ENCODE assay signal across 19 mouse cellular contexts in the genomic region with DNA sequence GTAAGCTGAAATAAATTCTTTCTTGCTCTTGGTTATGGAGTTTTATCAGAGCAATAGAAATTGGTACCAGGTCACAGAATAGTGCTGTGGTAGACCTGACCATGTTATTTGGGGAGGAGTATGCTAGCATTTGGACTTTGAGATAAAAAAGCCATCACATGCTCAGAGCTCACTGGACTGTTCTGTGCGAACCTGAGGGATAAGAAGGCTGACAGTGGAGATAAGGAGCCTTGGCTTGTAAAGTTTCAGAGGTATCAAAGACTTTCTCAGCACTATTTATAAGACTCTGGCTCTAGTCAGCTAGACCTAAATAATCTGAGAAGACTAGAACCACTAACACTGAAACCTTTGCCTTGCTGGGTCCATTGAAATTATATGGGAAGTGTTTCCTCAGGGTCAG. TPM values are rescaled to one million over a fixed set of nuclear protein-coding genes. Genes with fewer than 3 reads are reported as not detected.
DNase-seq lines count a peak whose midpoint lies in the region; ATAC-seq and TF ChIP-seq lines count a peak whose summit lies in the region.
"Had no signal": no experiment of that assay in that cellular context is flagged by ENCODE, and none has a peak within 500 bp of the region (broad histone marks: within the 10 kb centered on the region; RNA-seq: fewer than 3 reads in every experiment).

No protein-coding gene starts in this region.

- TF ChIP-seq CTCF in liver, embryonic 14.5 days (IDR thresholded peaks at IDR 0.05; ENCODE audit: low read depth), result no peak

- H3K4me3 ChIP-seq in heart, embryonic 10.5 days, result no peak overlapping the region
- peak overlapping the region; percentile 33 to 38 for H3K4me3 ChIP-seq in liver, embryonic 14.5 days (ENCODE audit: insufficient read depth in 1 of 2, low read depth in 2 of 2, low read length in 2 of 2)
- no peak overlapping the region for H3K4me3 ChIP-seq in hindbrain, embryonic 10.5 days
- H3K4me3 ChIP-seq: embryonic facial prominence, embryonic 13.5 days; forebrain, embryonic 13.5 days; hindbrain, embryonic 12.5 days; midbrain, embryonic 15.5 days had no signal

- no peaks in the 10 kb centered on the region for H3K9me3 ChIP-seq in heart, embryonic 10.5 days
- H3K9me3 ChIP-seq in liver, embryonic 14.5 days (ENCODE audit: control insufficient read depth, low read length), result no peaks in the 10 kb centered on the region
- 0 out of 2 replicates have a peak, but pooled peaks cover 2% of the 10 kb centered on the region for H3K9me3 ChIP-seq in hindbrain, embryonic 10.5 days
- H3K9me3 ChIP-seq: embryonic facial prominence, embryonic 13.5 days; forebrain, embryonic 13.5 days; hindbrain, embryonic 12.5 days; midbrain, embryonic 15.5 days had no signal

- intact Hi-C loops in heart, postnatal 10 days (cut with DNase I), result no loop called here

- TF ChIP-seq EP300 in liver, embryonic 14.5 days (IDR thresholded peaks at IDR 0.05; ENCODE audit: low read depth), result peak; percentile 90

- ATAC-seq in liver, embryonic 14.5 days (ENCODE audit: insufficient read depth), result peak; percentile 92
- ATAC-seq: forebrain, embryonic 13.5 days; midbrain, embryonic 15.5 days had no signal

- H3K27me3 ChIP-seq in heart, embryonic 10.5 days (ENCODE audit: insufficient read depth, poor library complexity, severe bottlenecking), result no peaks in the 10 kb centered on the region
- H3K27me3 ChIP-seq in liver, embryonic 14.5 days (ENCODE audit: control insufficient read depth, insufficient read depth, low read length), result no peaks in the 10 kb centered on the region
- H3K27me3 ChIP-seq in hindbrain, embryonic 10.5 days (ENCODE audit: insufficient read depth, poor library complexity, severe bottlenecking), result peaks cover 9% of the 10 kb centered on the region
- H3K27me3 ChIP-seq: CH12.LX; embryonic facial prominence, embryonic 13.5 days; forebrain, embryonic 13.5 days; hindbrain, embryonic 12.5 days; midbrain, embryonic 15.5 days had no signal

- H3K9ac ChIP-seq in liver, embryonic 14.5 days (replicated peaks), result peak overlapping the region; percentile 81
- H3K9ac ChIP-seq: embryonic facial prominence, embryonic 13.5 days; forebrain, embryonic 13.5 days; hindbrain, embryonic 12.5 days; midbrain, embryonic 15.5 days had no signal

- no peak for DNase-seq in heart, embryonic 10.5 days (ENCODE audit: low spot score)
- no peak for DNase-seq in heart, postnatal 10 days
- peak; percentile 10 to 38 for DNase-seq in spleen, postnatal 36 days (ENCODE audit: low spot score in 2 of 2)
- DNase-seq in spleen, postnatal 14 days (ENCODE audit: low spot score in 2 of 2), result no peak
- DNase-seq in liver, embryonic 14.5 days (ENCODE audit: low read depth in 3 of 3, low spot score in 3 of 3), result peak; percentile 80 to 87 (median 81)
- DNase-seq in cerebellum, postnatal 10 days, result no peak
- DNase-seq in hindbrain, embryonic 10.5 days (ENCODE audit: low spot score), result no peak
- DNase-seq in adrenal gland, postnatal 10 days, result no peak
- DNase-seq: adrenal gland, postnatal 14 days; cerebellum, adult 11 months; kidney, adult 11 months; kidney, postnatal 4 days; right cerebral cortex, postnatal 4 days; thymus, adult 18-20 months had no signal

- peaks cover 13% of the 10 kb centered on the region; the same call in 1 of the 2 replicates for H3K4me1 ChIP-seq in heart, embryonic 10.5 days
- H3K4me1 ChIP-seq in liver, embryonic 14.5 days (replicated peaks; ENCODE audit: control insufficient read depth in 2 of 2, insufficient read depth in 2 of 2, low read length in 1 of 2), result peaks cover 40 to 43% of the 10 kb centered on the region in 2 experiments
- H3K4me1 ChIP-seq in hindbrain, embryonic 10.5 days (replicated peaks), result peaks cover 4% of the 10 kb centered on the region
- H3K4me1 ChIP-seq: forebrain, embryonic 13.5 days; hindbrain, embryonic 12.5 days had no signal

- 26% methylated on average over 1 of the region's 1 CpGs for WGBS in heart, embryonic 10.5 days
- 7% methylated on average over 1 of the region's 1 CpGs for WGBS in liver, embryonic 14.5 days (ENCODE audit: insufficient replicate concordance)
- 89% methylated on average over 1 of the region's 1 CpGs for WGBS in hindbrain, embryonic 10.5 days

- H3K27ac ChIP-seq in heart, embryonic 10.5 days, result peak overlapping the region; percentile 52; the same call in 1 of the 2 replicates
- H3K27ac ChIP-seq in liver, embryonic 14.5 days, result peak overlapping the region; percentile 100
- no peak overlapping the region for H3K27ac ChIP-seq in hindbrain, embryonic 10.5 days
- H3K27ac ChIP-seq: embryonic facial prominence, embryonic 13.5 days; forebrain, embryonic 13.5 days; hindbrain, embryonic 12.5 days; midbrain, embryonic 15.5 days had no signal

- no peaks in the 10 kb centered on the region for H3K36me3 ChIP-seq in heart, embryonic 10.5 days
- H3K36me3 ChIP-seq in liver, embryonic 14.5 days (replicated peaks; ENCODE audit: control insufficient read depth, insufficient read depth, low read depth), result no peaks in the 10 kb centered on the region
- no peaks in the 10 kb centered on the region for H3K36me3 ChIP-seq in hindbrain, embryonic 10.5 days
- H3K36me3 ChIP-seq: embryonic facial prominence, embryonic 13.5 days; hindbrain, embryonic 12.5 days; midbrain, embryonic 15.5 days had no signal

- peak overlapping the region; percentile 98 for H3K4me2 ChIP-seq in liver, embryonic 14.5 days (ENCODE audit: low read depth)
- H3K4me2 ChIP-seq: embryonic facial prominence, embryonic 13.5 days; forebrain, embryonic 13.5 days; hindbrain, embryonic 12.5 days; midbrain, embryonic 15.5 days had no signal

RNA-seq across cellular contexts. Expression of gene Eif5a2, which starts 5.1 kb away (rescaled TPM):
- polyA plus RNA-seq in heart, embryonic 10.5 days (2016; fragmentation: Nextera tagmentation; extraction: Ambion mirVana), result 11.6 and 16.3 TPM in 2 replicates
- total RNA-seq in heart, postnatal 10 days (2021), result 1 to 10 TPM; 4.0 to 4.3 TPM
- polyA plus RNA-seq in liver, embryonic 14.5 days (2012; rRNA removed), result 3.4 and 4.1 TPM in 2 replicates
- 7.9 and 8.8 TPM in 2 replicates for polyA plus RNA-seq in liver, embryonic 14.5 days (2014; fragmentation: Nextera tagmentation; extraction: Ambion mirVana)
- 13.4 and 14.0 TPM in 2 replicates for polyA plus RNA-seq in hindbrain, embryonic 10.5 days (2016; fragmentation: Nextera tagmentation; extraction: Ambion mirVana)
- 1 to 10 TPM; 2.8 to 3.5 TPM for total RNA-seq in adrenal gland, postnatal 10 days (2021)
- total RNA-seq: CH12.LX had no signal

RNA-seq across cellular contexts. Expression of gene Rpl22l1, which starts 29.3 kb away (rescaled TPM):
- 267 and 279 TPM in 2 replicates for polyA plus RNA-seq in heart, embryonic 10.5 days (2016; fragmentation: Nextera tagmentation; extraction: Ambion mirVana)
- total RNA-seq in heart, postnatal 10 days (2021), result 100 to 1,000 TPM; 131 to 140 TPM
- 120 and 191 TPM in 2 replicates for polyA plus RNA-seq in liver, embryonic 14.5 days (2012; rRNA removed)
- 389 and 416 TPM in 2 replicates for polyA plus RNA-seq in liver, embryonic 14.5 days (2014; fragmentation: Nextera tagmentation; extraction: Ambion mirVana)
- polyA plus RNA-seq in hindbrain, embryonic 10.5 days (2016; fragmentation: Nextera tagmentation; extraction: Ambion mirVana), result 307 and 321 TPM in 2 replicates
- total RNA-seq in adrenal gland, postnatal 10 days (2021), result 100 to 1,000 TPM; 228 to 260 TPM

Comparison
In these comparisons a context has a peak if more than half of its experiments do, and no peak if none do; other contexts are left out.
1. DNase-seq: peak in spleen, postnatal 36 days (2 of 2) and liver, embryonic 14.5 days (3 of 3); none in heart, embryonic 10.5 days (single experiment), heart, postnatal 10 days (0 of 2), spleen, postnatal 14 days (0 of 2), cerebellum, postnatal 10 days (0 of 2), hindbrain, embryonic 10.5 days (single experiment) and adrenal gland, postnatal 10 days (single experiment).
2. H3K4me3 ChIP-seq: peak in liver, embryonic 14.5 days (2 of 2); none in heart, embryonic 10.5 days (single experiment) and hindbrain, embryonic 10.5 days (single experiment).